In genomic region chr8:126667086-126667720, GRCm38 (mm10) we compare ENCODE assay signal across 8 mouse cellular contexts.
DNase-seq lines count a peak whose midpoint lies in the region; ATAC-seq and TF ChIP-seq lines count a peak whose summit lies in the region.

No protein-coding gene starts in this region.

- no peaks in the 10 kb centered on the region for H3K27me3 ChIP-seq in forebrain, embryonic 15.5 days
- no peaks in the 10 kb centered on the region for H3K27me3 ChIP-seq in liver, embryonic 12.5 days (replicated peaks)
- H3K27me3 ChIP-seq in stomach, postnatal 0 days (ENCODE audit: control insufficient read depth, insufficient read depth, low read length): no peaks in the 10 kb centered on the region

- no peak for TF ChIP-seq EP300 in stomach, postnatal 0 days (optimal IDR thresholded peaks at IDR 0.05)

- peak; percentile 7 for ATAC-seq in forebrain, embryonic 15.5 days (replicated peaks)
- 0 out of 2 replicates have a peak, but pooled peaks have one; percentile 5 for ATAC-seq in liver, embryonic 12.5 days
- ATAC-seq in stomach, postnatal 0 days (ENCODE audit: low FRiP score, low TSS enrichment): 0 out of 2 replicates have a peak, but pooled peaks have one; percentile 5

- H3K9me3 ChIP-seq in forebrain, embryonic 15.5 days: no peaks in the 10 kb centered on the region
- H3K9me3 ChIP-seq in liver, embryonic 12.5 days (replicated peaks): no peaks in the 10 kb centered on the region
- H3K9me3 ChIP-seq in stomach, postnatal 0 days (ENCODE audit: control insufficient read depth, low read length): no peaks in the 10 kb centered on the region

- H3K4me3 ChIP-seq in forebrain, embryonic 15.5 days: no peak overlapping the region
- H3K4me3 ChIP-seq in liver, embryonic 12.5 days: no peak overlapping the region
- H3K4me3 ChIP-seq in stomach, postnatal 0 days (ENCODE audit: low read depth, low read length): no peak overlapping the region

- WGBS in forebrain, embryonic 15.5 days: 27% methylated on average over 12 of the region's 12 CpGs
- 72% methylated on average over 12 of the region's 12 CpGs for WGBS in liver, embryonic 12.5 days (ENCODE audit: insufficient replicate concordance)
- 36% methylated on average over 12 of the region's 12 CpGs for WGBS in stomach, postnatal 0 days

- peak overlapping the region; percentile 98 for H3K27ac ChIP-seq in forebrain, embryonic 15.5 days (replicated peaks)
- peak overlapping the region; percentile 82 for H3K27ac ChIP-seq in liver, embryonic 12.5 days
- H3K27ac ChIP-seq in stomach, postnatal 0 days (replicated peaks): peak overlapping the region; percentile 94

- H3K4me2 ChIP-seq in forebrain, embryonic 15.5 days (replicated peaks): peak overlapping the region; percentile 31
- peak overlapping the region; percentile 60 for H3K4me2 ChIP-seq in liver, embryonic 12.5 days
- H3K4me2 ChIP-seq in stomach, postnatal 0 days (replicated peaks; ENCODE audit: low read depth): peak overlapping the region; percentile 31

- no peaks in the 10 kb centered on the region for H3K36me3 ChIP-seq in forebrain, embryonic 15.5 days
- no peaks in the 10 kb centered on the region for H3K36me3 ChIP-seq in liver, embryonic 12.5 days
- H3K36me3 ChIP-seq in stomach, postnatal 0 days (ENCODE audit: control insufficient read depth, insufficient read depth, low read length): no peaks in the 10 kb centered on the region

- H3K9ac ChIP-seq in forebrain, embryonic 15.5 days (replicated peaks): peak overlapping the region; percentile 31; the same call in 1 of the 2 replicates
- H3K9ac ChIP-seq in liver, embryonic 12.5 days: peak overlapping the region; percentile 61
- peak overlapping the region; percentile 51 for H3K9ac ChIP-seq in stomach, postnatal 0 days (ENCODE audit: low read length)

- TF ChIP-seq CTCF in stomach, postnatal 0 days (IDR thresholded peaks at IDR 0.05; ENCODE audit: low read depth): no peak

- peak; percentile 67 for DNase-seq in adrenal gland, postnatal 14 days
- no peak for DNase-seq in adrenal gland, adult 2 months
- peak; percentile 30 to 44 for DNase-seq in left cerebral cortex, postnatal 14 days (ENCODE audit: low spot score in 2 of 2)
- no peak for DNase-seq in left cerebral cortex, adult 18-20 months (ENCODE audit: low spot score in 2 of 2)
- DNase-seq in stomach, postnatal 0 days (ENCODE audit: low spot score): peak; percentile 19
- no peak for DNase-seq in spleen, postnatal 10 days (ENCODE audit: low spot score in 2 of 2)

- H3K4me1 ChIP-seq in forebrain, embryonic 15.5 days: peaks cover 72% of the 10 kb centered on the region
- H3K4me1 ChIP-seq in liver, embryonic 12.5 days: peaks cover 50% of the 10 kb centered on the region
- peaks cover 33% of the 10 kb centered on the region for H3K4me1 ChIP-seq in stomach, postnatal 0 days (replicated peaks; ENCODE audit: control insufficient read depth, insufficient read depth)

- intact Hi-C loops in left cerebral cortex, postnatal 14 days (cut with DNase I): loop anchor here (5.0 to 10.0 kb wide), 4 partner anchors 142 to 245 kb away; no protein-coding TSS in a partner anchor

Comparison
In these comparisons a context has a peak if more than half of its experiments do, and no peak if none do; other contexts are left out.
1. DNase-seq: peak in adrenal gland, postnatal 14 days (single experiment), left cerebral cortex, postnatal 14 days (2 of 2) and stomach, postnatal 0 days (single experiment); none in adrenal gland, adult 2 months (single experiment), left cerebral cortex, adult 18-20 months (0 of 2) and spleen, postnatal 10 days (0 of 2).
2. Peak in every context shown above with its lines, with median percentiles within 50 percentile points of each other: ATAC-seq, H3K27ac ChIP-seq, H3K4me2 ChIP-seq and H3K9ac ChIP-seq.